Mouse (Mus musculus) heart, postnatal 0 days (tissue): ENCODE results near the gene Epn1. TPM values are rescaled to one million over a fixed set of nuclear protein-coding genes. Genes with fewer than 3 reads are reported as not detected.

Source experiments
- ATAC-seq: fragments of 200-750 bp; cut with Nextera tagmentation; 2 replicates; pipeline ENCODE4 v1.8.0; 2017; ENCODE audit warnings: low read depth, moderate number of reproducible peaks, moderate library complexity; ENCODE audit not compliant: insufficient read depth
- DNase-seq: peaks from one replicate; pipeline ENCODE4 v3.0.0-alpha.2; 2016; ENCODE audit warnings: low spot score
- H3K27ac ChIP-seq: fragments of 300-500 bp; sonication (generic); 2 replicates; pipeline ENCODE4 v1.5.1; 2014; ENCODE audit warnings: low read depth, mild to moderate bottlenecking
- H3K27me3 ChIP-seq: fragments of 300-500 bp; sonication (generic); 2 replicates; pipeline ENCODE4 v1.6.1; 2014; ENCODE audit warnings: low read length, mixed read lengths; ENCODE audit not compliant: control insufficient read depth, insufficient read depth
- H3K36me3 ChIP-seq: fragments of 300-500 bp; sonication (generic); replicated peaks from 2 replicates; pipeline ENCODE4 v1.6.1; 2014; ENCODE audit warnings: low read length, mixed read lengths; ENCODE audit not compliant: control insufficient read depth, insufficient read depth
- H3K4me1 ChIP-seq: fragments of 300-500 bp; sonication (generic); 2 replicates; pipeline ENCODE4 v1.6.1; 2014; ENCODE audit warnings: antibody characterized with exemption; ENCODE audit not compliant: control insufficient read depth, insufficient read depth
- H3K4me2 ChIP-seq: fragments of 300-500 bp; sonication (generic); 2 replicates; pipeline ENCODE4 v1.6.1; 2014; ENCODE audit warnings: low read depth, mild to moderate bottlenecking, low read length, moderate library complexity
- H3K4me3 ChIP-seq: fragments of 300-500 bp; sonication (generic); 2 replicates; pipeline ENCODE4 v1.5.1; 2014; ENCODE audit warnings: low read depth, low read length
- H3K9ac ChIP-seq: fragments of 300-500 bp; sonication (generic); replicated peaks from 2 replicates; pipeline ENCODE4 v1.6.1; 2014; ENCODE audit warnings: low read depth, low read length, mixed read lengths
- H3K9me3 ChIP-seq: fragments of 300-500 bp; sonication (generic); replicated peaks from 2 replicates; pipeline ENCODE4 v1.6.1; 2016; ENCODE audit warnings: low read length; ENCODE audit not compliant: control insufficient read depth
- CTCF ChIP-seq: IDR thresholded peaks from 2 replicates; pipeline ENCODE4 v1.5.1; 2016; ENCODE audit warnings: antibody characterized with exemption, control low read depth, low read depth
- EP300 ChIP-seq: IDR thresholded peaks from 2 replicates; pipeline ENCODE4 v1.6.1; 2016; ENCODE audit warnings: antibody characterized with exemption, low read depth
- WGBS: fragments of 180-500 bp; shearing (Covaris S2); extraction: QIAGEN DNeasy Blood & Tissue Kit; methylation state at CpG from one replicate; pipeline ENCODE4 v1.1.7; 2014; 5-methylcytosine and 5-hydroxymethylcytosine counted together
- microRNA-seq: library from miRNA; unstranded; fragments of <30 nt; microRNA quantifications from one replicate; pipeline ENCODE4, GENCODE M21; 2016
- polyA plus RNA-seq: library from polyadenylated mRNA; unstranded; fragments of >200 nt; fragmentation: Nextera tagmentation; extraction: Ambion mirVana; gene quantifications from 2 replicates; pipeline ENCODE4 v1.2.1, GENCODE M21; 2015
- total RNA-seq: library from RNA; depleted of rRNA; stranded (reverse); fragments of >200 nt; gene quantifications from 2 replicates; pipeline ENCODE4 v1.2.3, GENCODE M21; 2014; ENCODE audit warnings: low replicate concordance; rRNA removed

The Epn1 gene
- total and polyA plus RNA-seq, 2 experiments from 2014 or later: 56.4 to 208 TPM

DNA sequence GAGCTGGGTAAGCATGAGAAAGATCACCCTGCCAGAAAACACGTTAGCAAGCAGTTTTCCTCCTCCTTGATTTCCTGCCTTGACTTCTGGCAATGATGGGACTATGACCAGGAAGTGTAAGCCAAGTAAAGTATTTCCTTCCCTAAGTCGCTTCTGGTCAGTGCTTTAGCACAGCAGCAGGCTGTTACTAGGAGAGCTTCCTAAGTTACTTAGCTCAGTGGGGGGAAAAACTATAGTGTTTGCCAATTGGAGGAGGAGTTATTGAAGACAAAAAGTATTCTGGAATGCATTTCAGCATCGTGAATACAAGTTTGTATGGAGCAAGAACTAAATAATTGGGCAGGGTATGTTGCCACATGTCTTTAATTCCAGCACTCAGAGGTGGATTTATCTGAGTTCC, 32.7 kb downstream of the Epn1 start:
- H3K4me3 ChIP-seq: no peak overlapping the region
- DNase-seq: peak; percentile 16
- no peaks in the 10 kb centered on the region for H3K4me1 ChIP-seq
- H3K9me3 ChIP-seq: no peaks in the 10 kb centered on the region
- H3K27me3 ChIP-seq: no peaks in the 10 kb centered on the region
- H3K36me3 ChIP-seq: no peaks in the 10 kb centered on the region
- no peak overlapping the region for H3K4me2 ChIP-seq
- no peak for ATAC-seq
- WGBS: 36% methylated on average over 3 of the region's 3 CpGs
- no peak overlapping the region for H3K9ac ChIP-seq
- TF ChIP-seq CTCF (no peak), EP300 (no peak)
- no peak overlapping the region for H3K27ac ChIP-seq

DNA sequence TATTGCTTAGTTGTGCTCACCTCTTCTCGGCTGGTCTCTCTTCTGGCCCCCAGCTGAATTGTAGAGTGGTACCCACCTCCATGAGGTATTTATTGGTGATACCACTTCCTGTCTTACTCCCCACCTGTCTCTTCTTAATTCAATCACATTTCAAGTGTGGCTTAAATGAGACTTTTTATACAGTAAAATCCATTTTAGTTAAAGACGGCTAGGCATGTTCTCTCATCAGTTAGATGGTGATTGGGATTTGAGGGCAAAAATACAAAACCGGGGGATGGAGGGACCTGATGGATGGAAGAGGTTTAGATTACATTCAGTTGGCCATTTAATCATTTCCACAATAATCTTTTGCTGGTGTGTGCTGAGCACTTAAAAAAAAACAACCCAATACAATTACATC, 36.8 kb downstream of the Epn1 start, which contains the start of gene Rfpl4:
Rfpl4 (minus strand) TSS at position 101 of the 400 bp plus-strand sequence.
- 78% methylated on average over 3 of the region's 3 CpGs for WGBS
- Histone ChIP-seq H3K4me2 (no peak within 1 kb of the TSS), H3K9ac (no peak within 1 kb of the TSS), H3K27me3 (no peaks in the 10 kb centered on the region), H3K27ac (no peak within 1 kb of the TSS), H3K9me3 (no peaks in the 10 kb centered on the region), H3K4me3 (no peak within 1 kb of the TSS), H3K36me3 (no peaks in the 10 kb centered on the region), H3K4me1 (no peaks in the 10 kb centered on the region)
- ATAC-seq (no peak), DNase-seq (no peak)
- TF ChIP-seq EP300: no peak

DNA sequence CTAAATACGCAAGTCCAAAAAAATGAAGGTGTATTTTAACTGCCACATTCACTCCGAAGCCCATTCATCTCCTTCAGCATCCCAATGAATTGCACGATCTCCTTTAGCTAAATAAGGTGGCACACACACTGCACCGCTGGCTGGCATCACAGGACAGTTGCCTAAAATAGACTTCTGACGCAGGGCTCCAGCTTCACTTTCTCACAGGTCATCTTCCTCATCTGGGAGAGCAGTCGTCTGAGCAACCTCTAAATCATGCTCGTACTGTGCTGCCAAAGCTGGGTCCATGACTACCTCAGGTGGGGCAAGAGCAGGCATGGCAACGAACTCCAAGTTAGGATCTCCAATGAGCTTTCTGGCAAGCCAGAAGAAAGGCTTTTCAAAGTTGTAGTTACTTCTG, 45.0 kb downstream of the Epn1 start:
- Histone ChIP-seq H3K4me1 (peaks cover 5% of the 10 kb centered on the region; the same call in 1 of the 2 replicates), H3K27me3 (no peaks in the 10 kb centered on the region), H3K9me3 (no peaks in the 10 kb centered on the region), H3K36me3 (no peaks in the 10 kb centered on the region), H3K4me2 (peak overlapping the region; percentile 60; the same call in 1 of the 2 replicates), H3K9ac (no peak overlapping the region), H3K4me3 (no peak overlapping the region), H3K27ac (peak overlapping the region; percentile 73)
- ATAC-seq (0 out of 2 replicates have a peak, but pooled peaks have one; percentile 42), DNase-seq (peak; percentile 23)
- 64% methylated on average over 8 of the region's 8 CpGs for WGBS
- no peak for TF ChIP-seq CTCF
- no peak for TF ChIP-seq EP300

DNA sequence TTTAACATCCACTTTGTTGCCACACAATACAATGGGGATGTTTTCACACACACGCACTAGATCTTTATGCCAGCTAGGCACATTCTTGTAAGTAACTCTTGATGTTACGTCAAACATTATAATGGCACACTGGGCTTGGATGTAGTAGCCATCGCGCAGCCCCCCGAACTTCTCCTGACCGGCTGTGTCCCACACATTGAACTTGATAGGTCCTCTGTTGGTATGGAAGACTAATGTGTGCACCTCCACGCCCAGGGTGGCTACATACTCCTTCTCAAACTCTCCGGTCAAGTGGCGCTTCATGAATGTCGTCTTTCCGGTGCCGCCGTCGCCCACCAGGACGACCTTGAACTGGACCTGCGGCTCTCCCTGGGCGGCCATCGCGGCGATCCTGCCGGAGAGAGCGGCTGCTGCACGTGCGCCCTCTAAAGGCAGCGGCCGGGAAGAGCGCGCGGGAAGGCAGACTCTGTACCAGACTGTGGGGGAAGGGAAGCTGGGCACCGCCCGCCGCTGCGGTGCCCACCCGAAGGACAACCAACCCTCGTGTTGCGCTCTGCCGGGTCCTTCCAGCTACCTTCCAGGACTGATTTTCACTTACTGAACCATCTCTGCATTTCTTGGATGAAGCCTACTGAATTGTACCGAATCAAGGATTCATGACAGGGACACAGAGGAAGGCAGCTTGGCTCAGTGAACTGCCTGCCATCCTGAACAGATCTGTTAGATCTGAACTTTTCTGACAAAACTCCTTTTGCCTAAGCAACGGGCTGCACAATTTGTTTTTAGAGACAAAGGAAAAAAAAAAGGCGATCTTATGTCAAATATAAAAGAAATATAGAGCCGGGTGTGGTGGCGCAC, 45.7 kb downstream of the Epn1 start, which contains the start of gene Rasl2-9:
Rasl2-9 (minus strand) TSS at position 402 of the 858 bp plus-strand sequence.
- H3K4me3 ChIP-seq: peak within 1 kb of the TSS; percentile 31
- WGBS: 20% methylated on average over 42 of the region's 42 CpGs
- no peaks in the 10 kb centered on the region for H3K36me3 ChIP-seq
- 0 out of 2 replicates have a peak within 1 kb of the TSS, but pooled peaks have one; percentile 1 for H3K9ac ChIP-seq
- DNase-seq (peak; percentile 67), ATAC-seq (peak; percentile 92)
- TF ChIP-seq EP300 (peak; percentile 47; the same call in 1 of the 2 replicates), CTCF (peak; percentile 80)
- H3K4me1 ChIP-seq: peaks cover 5% of the 10 kb centered on the region; the same call in 1 of the 2 replicates
- peak within 1 kb of the TSS; percentile 73 for H3K27ac ChIP-seq
- no peaks in the 10 kb centered on the region for H3K9me3 ChIP-seq
- H3K27me3 ChIP-seq: no peaks in the 10 kb centered on the region
- peak within 1 kb of the TSS; percentile 60 for H3K4me2 ChIP-seq

Small RNA genes lying within 50 kb of the gene (microRNA-seq; reads per million reads assigned to microRNA genes)
- not detected for gene Gm26217

Other genes starting within 250 kb of the Epn1 start
- 0.23 TPM in 1 of 2 replicates, not detected in the other for gene Shisa7, start 235.5 kb upstream of the Epn1 start, total RNA-seq
- gene Shisa7, start 235.5 kb upstream of the Epn1 start, polyA plus RNA-seq: not detected in 2 replicates
- gene Isoc2b, start 210.0 kb upstream of the Epn1 start, total RNA-seq: 1.4 and 20.0 TPM in 2 replicates
- 4.5 and 6.5 TPM in 2 replicates for gene Isoc2b, start 210.0 kb upstream of the Epn1 start, polyA plus RNA-seq
- gene Isoc2a, start 203.1 kb upstream of the Epn1 start, total RNA-seq: 15.2 and 25.6 TPM in 2 replicates
- gene Isoc2a, start 203.1 kb upstream of the Epn1 start, polyA plus RNA-seq: 1.4 and 1.6 TPM in 2 replicates
- 0.88 TPM in 1 of 2 replicates, not detected in the other for gene Gm36210, start 173.7 kb upstream of the Epn1 start, total RNA-seq
- gene Gm36210, start 173.7 kb upstream of the Epn1 start, polyA plus RNA-seq: 0.08 and 0.12 TPM in 2 replicates
- 8.9 and 13.1 TPM in 2 replicates for gene Zfp628, start 165.0 kb upstream of the Epn1 start, total RNA-seq
- gene Zfp628, start 165.0 kb upstream of the Epn1 start, polyA plus RNA-seq: 1.7 and 1.9 TPM in 2 replicates
- gene Nat14, start 158.2 kb upstream of the Epn1 start, total RNA-seq: 2.0 and 4.2 TPM in 2 replicates
- 2.8 and 3.6 TPM in 2 replicates for gene Nat14, start 158.2 kb upstream of the Epn1 start, polyA plus RNA-seq
- gene Ssc5d, start 154.4 kb upstream of the Epn1 start, total RNA-seq: 3.5 and 5.0 TPM in 2 replicates
- 1.1 and 1.2 TPM in 2 replicates for gene Ssc5d, start 154.4 kb upstream of the Epn1 start, polyA plus RNA-seq
- gene Sbk2, start 115.8 kb upstream of the Epn1 start, total RNA-seq: 16.4 and 19.9 TPM in 2 replicates
- 22.0 and 24.3 TPM in 2 replicates for gene Sbk2, start 115.8 kb upstream of the Epn1 start, polyA plus RNA-seq
- 3.2 and 3.9 TPM in 2 replicates for gene Sbk3, start 109.1 kb upstream of the Epn1 start, total RNA-seq
- 2.7 and 4.1 TPM in 2 replicates for gene Sbk3, start 109.1 kb upstream of the Epn1 start, polyA plus RNA-seq
- gene Zfp579, start 84.1 kb upstream of the Epn1 start, total RNA-seq: 8.3 and 15.0 TPM in 2 replicates
- 25.4 and 30.6 TPM in 2 replicates for gene Zfp579, start 84.1 kb upstream of the Epn1 start, polyA plus RNA-seq
- gene Zfp524, start 65.8 kb upstream of the Epn1 start, total RNA-seq: 11.0 and 15.6 TPM in 2 replicates
- gene Zfp524, start 65.8 kb upstream of the Epn1 start, polyA plus RNA-seq: 12.5 and 15.1 TPM in 2 replicates
- 37.2 and 56.9 TPM in 2 replicates for gene Fiz1, start 65.5 kb upstream of the Epn1 start, total RNA-seq
- 14.4 and 14.7 TPM in 2 replicates for gene Fiz1, start 65.5 kb upstream of the Epn1 start, polyA plus RNA-seq
- gene Gm44973, start 64.7 kb upstream of the Epn1 start, total RNA-seq: not detected in 2 replicates
- gene Gm44973, start 64.7 kb upstream of the Epn1 start, polyA plus RNA-seq: 0.75 and 1.1 TPM in 2 replicates
- gene Zfp865, start 59.9 kb upstream of the Epn1 start, total RNA-seq: 17.6 and 24.9 TPM in 2 replicates
- 1.8 and 2.0 TPM in 2 replicates for gene Zfp865, start 59.9 kb upstream of the Epn1 start, polyA plus RNA-seq
- 1.0 and 2.8 TPM in 2 replicates for gene Ccdc106, start 59.7 kb upstream of the Epn1 start, total RNA-seq
- gene Ccdc106, start 59.7 kb upstream of the Epn1 start, polyA plus RNA-seq: 0.33 and 0.85 TPM in 2 replicates
- 0.99 TPM in 1 of 2 replicates, not detected in the other for gene 4632433K11Rik, start 46.1 kb upstream of the Epn1 start, total RNA-seq
- gene 4632433K11Rik, start 46.1 kb upstream of the Epn1 start, polyA plus RNA-seq: not detected in 2 replicates
- gene Zfp784, start 41.8 kb upstream of the Epn1 start, total RNA-seq: 7.2 and 8.3 TPM in 2 replicates
- 8.0 and 8.2 TPM in 2 replicates for gene Zfp784, start 41.8 kb upstream of the Epn1 start, polyA plus RNA-seq
- gene Zfp580, start 28.7 kb upstream of the Epn1 start, total RNA-seq: 15.0 TPM in 1 of 2 replicates, not detected in the other
- gene Zfp580, start 28.7 kb upstream of the Epn1 start, polyA plus RNA-seq: 14.7 and 16.6 TPM in 2 replicates
- 95.2 and 99.1 TPM in 2 replicates for gene U2af2, start 18.1 kb upstream of the Epn1 start, total RNA-seq
- gene U2af2, start 18.1 kb upstream of the Epn1 start, polyA plus RNA-seq: 38.0 and 39.3 TPM in 2 replicates
- not detected in 2 replicates for gene Rfpl4, start 36.7 kb downstream of the Epn1 start, total RNA-seq
- gene Rfpl4, start 36.7 kb downstream of the Epn1 start, polyA plus RNA-seq: not detected in 2 replicates
- 0.35 and 1.1 TPM in 2 replicates for gene Rasl2-9, start 45.7 kb downstream of the Epn1 start, total RNA-seq
- gene Rasl2-9, start 45.7 kb downstream of the Epn1 start, polyA plus RNA-seq: 4.4 and 6.5 TPM in 2 replicates
- not detected in 2 replicates for gene Vmn1r55, start 69.4 kb downstream of the Epn1 start, total RNA-seq
- gene Vmn1r55, start 69.4 kb downstream of the Epn1 start, polyA plus RNA-seq: not detected in 2 replicates
- gene Vmn1r56, start 116.5 kb downstream of the Epn1 start, total RNA-seq: not detected in 2 replicates
- gene Vmn1r56, start 116.5 kb downstream of the Epn1 start, polyA plus RNA-seq: not detected in 2 replicates
- not detected in 2 replicates for gene Vmn1r57, start 138.3 kb downstream of the Epn1 start, total RNA-seq
- gene Vmn1r57, start 138.3 kb downstream of the Epn1 start, polyA plus RNA-seq: not detected in 2 replicates